Mouse (Mus musculus): ENCODE measurements around the gene Pla2g10. TPM values are rescaled to one million over a fixed set of nuclear protein-coding genes. Genes with fewer than 3 reads are reported as not detected.

Gene Pla2g10
- polyA plus RNA-seq, 1 experiment from 2014 or later: not detected

DNA sequence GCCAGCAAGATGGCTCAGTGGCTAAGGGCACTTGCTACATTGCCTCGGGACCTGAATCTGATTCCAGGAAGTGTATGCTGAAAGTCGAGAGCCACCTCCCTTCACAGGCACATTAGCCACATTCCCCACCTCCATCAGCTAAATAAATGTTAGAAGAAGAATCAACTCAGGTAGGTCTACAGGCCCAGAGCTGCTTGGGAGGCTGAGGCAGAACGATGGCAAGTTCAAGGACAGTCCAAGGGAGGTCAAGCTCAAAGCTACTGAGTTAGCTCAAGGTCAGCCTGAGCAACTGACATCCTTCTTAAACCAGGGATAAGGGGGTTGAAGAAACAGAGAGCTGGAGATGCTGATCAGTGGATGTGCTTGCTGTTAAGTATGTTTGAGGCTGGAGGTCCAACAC is 2.0 kb upstream of the Pla2g10 start:
- no peak for DNase-seq
- Histone ChIP-seq H3K9me3 (ENCODE audit: low read length) (no peaks in the 10 kb centered on the region), H3K4me3 (ENCODE audit: low read depth, low read length) (no peak overlapping the region), H3K27me3 (ENCODE audit: insufficient read depth, low read length) (no peaks in the 10 kb centered on the region), H3K4me2 (ENCODE audit: low read depth, low read length) (no peak overlapping the region), H3K4me1 (ENCODE audit: insufficient read depth) (peaks cover 5% of the 10 kb centered on the region), H3K36me3 (replicated peaks; ENCODE audit: insufficient read depth, low read length) (no peaks in the 10 kb centered on the region), H3K27ac (ENCODE audit: low read depth) (no peak overlapping the region), H3K9ac (replicated peaks) (no peak overlapping the region)
- ATAC-seq: no peak
- TF ChIP-seq EP300 (IDR thresholded peaks at IDR 0.05; ENCODE audit: low read depth) (no peak), CTCF (IDR thresholded peaks at IDR 0.05; ENCODE audit: low read depth) (no peak)
- 66% methylated on average over 3 of the region's 3 CpGs for WGBS (ENCODE audit: insufficient replicate concordance)

GRCm38 (mm10) chr16:13729428-13729827 is 1.4 kb downstream of the Pla2g10 start:
- H3K4me3 ChIP-seq (ENCODE audit: low read depth, low read length): no peak overlapping the region
- no peak overlapping the region for H3K9ac ChIP-seq (replicated peaks)
- no peak overlapping the region for H3K27ac ChIP-seq (ENCODE audit: low read depth)
- no peaks in the 10 kb centered on the region for H3K9me3 ChIP-seq (ENCODE audit: low read length)
- WGBS (ENCODE audit: insufficient replicate concordance): 78% methylated on average over 4 of the region's 4 CpGs
- peaks cover 5% of the 10 kb centered on the region for H3K4me1 ChIP-seq (ENCODE audit: insufficient read depth)
- no peak overlapping the region for H3K4me2 ChIP-seq (ENCODE audit: low read depth, low read length)
- DNase-seq (no peak), ATAC-seq (no peak)
- TF ChIP-seq EP300 (IDR thresholded peaks at IDR 0.05; ENCODE audit: low read depth) (no peak), CTCF (IDR thresholded peaks at IDR 0.05; ENCODE audit: low read depth) (no peak)
- H3K27me3 ChIP-seq (ENCODE audit: insufficient read depth, low read length): no peaks in the 10 kb centered on the region
- H3K36me3 ChIP-seq (replicated peaks; ENCODE audit: insufficient read depth, low read length): no peaks in the 10 kb centered on the region

DNA sequence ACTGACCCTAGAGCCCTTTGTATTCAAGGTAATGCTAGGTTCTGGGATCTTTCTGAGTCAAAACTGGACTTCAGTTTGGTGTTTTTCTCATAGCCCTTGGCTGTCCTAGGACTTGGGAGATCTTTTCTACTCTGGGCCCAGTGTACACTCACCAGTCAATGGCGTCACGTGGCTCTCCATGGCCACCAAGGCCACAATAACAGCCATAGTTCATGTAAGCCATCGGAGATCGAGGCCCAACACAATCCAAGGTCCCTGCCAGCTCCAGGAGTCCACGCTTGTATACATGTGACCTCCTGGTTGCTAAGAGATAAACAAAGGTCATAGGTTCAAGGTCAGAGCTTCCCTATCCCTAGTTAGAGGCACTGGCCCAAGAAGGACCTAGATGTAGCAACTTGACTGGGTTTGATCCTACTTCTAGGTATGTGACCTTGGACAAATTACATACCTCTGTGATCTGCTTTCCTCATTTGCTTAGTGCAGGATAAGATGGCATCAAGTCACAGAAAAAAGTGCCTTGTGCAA is 2.9 kb downstream of the Pla2g10 start:
- no peaks in the 10 kb centered on the region for H3K9me3 ChIP-seq (ENCODE audit: low read length)
- no peaks in the 10 kb centered on the region for H3K36me3 ChIP-seq (replicated peaks; ENCODE audit: insufficient read depth, low read length)
- DNase-seq (no peak), ATAC-seq (no peak)
- H3K9ac ChIP-seq (replicated peaks): no peak overlapping the region
- peaks cover 5% of the 10 kb centered on the region for H3K4me1 ChIP-seq (ENCODE audit: insufficient read depth)
- 74% methylated on average over 5 of the region's 5 CpGs for WGBS (ENCODE audit: insufficient replicate concordance)
- no peak overlapping the region for H3K4me3 ChIP-seq (ENCODE audit: low read depth, low read length)
- H3K4me2 ChIP-seq (ENCODE audit: low read depth, low read length): no peak overlapping the region
- TF ChIP-seq EP300 (IDR thresholded peaks at IDR 0.05; ENCODE audit: low read depth): no peak
- TF ChIP-seq CTCF (IDR thresholded peaks at IDR 0.05; ENCODE audit: low read depth): no peak
- H3K27ac ChIP-seq (ENCODE audit: low read depth): no peak overlapping the region
- H3K27me3 ChIP-seq (ENCODE audit: insufficient read depth, low read length): no peaks in the 10 kb centered on the region

DNA sequence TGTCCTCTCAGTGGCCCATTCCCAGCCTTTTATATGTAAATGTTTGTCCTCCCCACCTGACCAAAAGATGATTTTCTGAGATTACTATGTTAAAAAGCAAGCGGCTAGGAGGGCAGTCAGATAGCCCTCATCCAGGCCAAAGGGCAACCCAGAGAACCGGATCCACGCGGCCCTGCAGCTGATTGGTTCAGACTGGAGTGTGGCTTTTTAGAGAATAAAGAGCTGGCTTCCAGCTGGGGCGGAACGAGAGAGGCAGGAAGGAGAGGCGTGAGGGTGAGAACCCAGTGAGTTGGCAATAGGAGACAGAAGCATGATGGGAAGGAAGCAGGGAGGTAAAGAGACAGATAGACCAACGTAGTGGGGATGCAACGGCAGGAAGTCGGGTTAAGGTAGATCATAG is 7.8 kb downstream of the Pla2g10 start:
- DNase-seq: no peak
- Histone ChIP-seq H3K4me3 (ENCODE audit: low read depth, low read length) (no peak overlapping the region), H3K36me3 (replicated peaks; ENCODE audit: insufficient read depth, low read length) (no peaks in the 10 kb centered on the region), H3K27me3 (ENCODE audit: insufficient read depth, low read length) (no peaks in the 10 kb centered on the region), H3K4me1 (ENCODE audit: insufficient read depth) (no peaks in the 10 kb centered on the region), H3K27ac (ENCODE audit: low read depth) (no peak overlapping the region), H3K9me3 (ENCODE audit: low read length) (no peaks in the 10 kb centered on the region), H3K4me2 (ENCODE audit: low read depth, low read length) (no peak overlapping the region), H3K9ac (replicated peaks) (no peak overlapping the region)
- 38% methylated on average over 10 of the region's 10 CpGs for WGBS (ENCODE audit: insufficient replicate concordance)
- TF ChIP-seq EP300 (IDR thresholded peaks at IDR 0.05; ENCODE audit: low read depth) (no peak), CTCF (IDR thresholded peaks at IDR 0.05; ENCODE audit: low read depth) (no peak)
- peak; percentile 29; the same call in 1 of the 2 replicates for ATAC-seq

GRCm38 (mm10) chr16:13716821-13717553 is 13.8 kb downstream of the Pla2g10 start:
- TF ChIP-seq CTCF (IDR thresholded peaks at IDR 0.05; ENCODE audit: low read depth): no peak
- no peak for TF ChIP-seq EP300 (IDR thresholded peaks at IDR 0.05; ENCODE audit: low read depth)
- Histone ChIP-seq H3K27me3 (ENCODE audit: insufficient read depth, low read length) (no peaks in the 10 kb centered on the region), H3K4me2 (ENCODE audit: low read depth, low read length) (no peak overlapping the region), H3K4me1 (ENCODE audit: insufficient read depth) (no peaks in the 10 kb centered on the region), H3K4me3 (ENCODE audit: low read depth, low read length) (no peak overlapping the region), H3K9ac (replicated peaks) (no peak overlapping the region), H3K27ac (ENCODE audit: low read depth) (0 out of 2 replicates have a peak overlapping the region, but pooled peaks have one; percentile 22), H3K36me3 (replicated peaks; ENCODE audit: insufficient read depth, low read length) (no peaks in the 10 kb centered on the region), H3K9me3 (ENCODE audit: low read length) (no peaks in the 10 kb centered on the region)
- 62% methylated on average over 2 of the region's 2 CpGs for WGBS (ENCODE audit: insufficient replicate concordance)
- ATAC-seq (peak; percentile 41; the same call in 1 of the 2 replicates), DNase-seq (no peak)

DNA sequence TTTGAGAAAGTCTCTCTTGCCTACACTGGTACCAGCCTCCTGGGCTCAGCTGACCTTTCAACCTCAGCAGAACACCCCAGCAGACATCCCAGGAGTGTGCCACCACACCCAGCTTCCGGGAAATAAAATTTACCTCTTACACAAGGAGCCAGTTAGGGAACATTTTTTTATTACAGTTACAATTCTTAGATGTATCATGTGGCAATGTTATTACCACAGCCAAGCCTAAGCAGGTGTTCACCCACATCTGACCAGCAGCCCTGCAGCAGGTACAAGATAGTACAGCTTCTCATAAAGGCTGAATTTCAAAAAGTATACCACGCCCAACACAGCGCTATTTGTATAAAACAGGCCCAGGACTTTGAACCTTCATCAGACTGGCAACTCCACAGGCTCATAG is 15.9 kb downstream of the Pla2g10 start:
- Histone ChIP-seq H3K4me1 (ENCODE audit: insufficient read depth) (no peaks in the 10 kb centered on the region), H3K27ac (ENCODE audit: low read depth) (no peak overlapping the region), H3K9ac (replicated peaks) (no peak overlapping the region), H3K36me3 (replicated peaks; ENCODE audit: insufficient read depth, low read length) (no peaks in the 10 kb centered on the region), H3K4me3 (ENCODE audit: low read depth, low read length) (no peak overlapping the region), H3K9me3 (ENCODE audit: low read length) (no peaks in the 10 kb centered on the region), H3K4me2 (ENCODE audit: low read depth, low read length) (no peak overlapping the region), H3K27me3 (ENCODE audit: insufficient read depth, low read length) (no peaks in the 10 kb centered on the region)
- no peak for DNase-seq
- TF ChIP-seq EP300 (IDR thresholded peaks at IDR 0.05; ENCODE audit: low read depth) (no peak), CTCF (IDR thresholded peaks at IDR 0.05; ENCODE audit: low read depth) (no peak)
- 64% methylated on average over 3 of the region's 3 CpGs for WGBS (ENCODE audit: insufficient replicate concordance)
- no peak for ATAC-seq

All from liver, postnatal 0 days (tissue).